Mouse (Mus musculus) G1E (cell line): ENCODE results near the gene Snrk.

Experiments used
- CTCF ChIP-seq: IDR thresholded peaks from 2 replicates; pipeline ENCODE4 v1.5.1; 2012; ENCODE audit warnings: low read depth, low read length, inconsistent platforms, mixed read lengths
- GATA1 ChIP-seq: IDR thresholded peaks from 2 replicates; pipeline ENCODE4 v1.6.1; 2012; ENCODE audit warnings: borderline replicate concordance, low read length, inconsistent platforms, mixed read lengths
- GATA2 ChIP-seq: IDR thresholded peaks from 2 replicates; pipeline ENCODE4 v1.6.1; 2012; ENCODE audit warnings: low read depth, low read length, inconsistent platforms, borderline replicate concordance
- POLR2AphosphoS5 ChIP-seq: IDR thresholded peaks from 2 replicates; pipeline ENCODE4 v1.6.1; 2012; ENCODE audit warnings: low read depth, low read length, inconsistent platforms; ENCODE audit not compliant: insufficient replicate concordance
- TAL1 ChIP-seq: conservative IDR thresholded peaks from 2 replicates; pipeline ENCODE4 v1.6.1; 2012; ENCODE audit warnings: low read depth, low read length, inconsistent platforms, mixed read lengths

GRCm38 (mm10) chr9:122172612-122173186 lies 55.6 kb downstream of the Snrk start:
- no peak for TF ChIP-seq CTCF
- no peak for TF ChIP-seq TAL1
- no peak for TF ChIP-seq GATA1
- no peak for TF ChIP-seq GATA2
- no peak for TF ChIP-seq POLR2AphosphoS5
